Mouse (Mus musculus) intestine, postnatal 0 days (tissue): ENCODE results near the gene Gm11983. TPM values are rescaled to one million over a fixed set of nuclear protein-coding genes. Genes with fewer than 3 reads are reported as not detected.
"Not testable (repeated sequence)": the region's sequence is repeated elsewhere in the genome, so short reads cannot be mapped to it uniquely, and the experiment has no call there.

ENCODE experiments used
- ATAC-seq: fragments of 200-750 bp; cut with Nextera tagmentation; 2 replicates; pipeline ENCODE4 v1.8.0; 2017; ENCODE audit warnings: mild to moderate bottlenecking, moderate TSS enrichment, moderate library complexity
- H3K27ac ChIP-seq: fragments of 300-500 bp; sonication (generic); 2 replicates; pipeline ENCODE4 v1.5.1; 2014; ENCODE audit warnings: mild to moderate bottlenecking, low read depth, low read length, moderate library complexity
- H3K27me3 ChIP-seq: fragments of 300-500 bp; sonication (generic); replicated peaks from 2 replicates; pipeline ENCODE4 v1.6.1; 2014; ENCODE audit warnings: low read length, mixed read lengths; ENCODE audit not compliant: control insufficient read depth, insufficient read depth
- H3K36me3 ChIP-seq: fragments of 300-500 bp; sonication (generic); 2 replicates; pipeline ENCODE4 v1.6.1; 2014; ENCODE audit warnings: mild to moderate bottlenecking, moderate library complexity; ENCODE audit not compliant: control insufficient read depth, insufficient read depth
- H3K4me1 ChIP-seq: fragments of 300-500 bp; sonication (generic); replicated peaks from 2 replicates; pipeline ENCODE4 v1.6.1; 2014; ENCODE audit warnings: antibody characterized with exemption, low read length, mixed read lengths; ENCODE audit not compliant: control insufficient read depth, insufficient read depth
- H3K4me2 ChIP-seq: fragments of 300-500 bp; sonication (generic); replicated peaks from 2 replicates; pipeline ENCODE4 v1.6.1; 2014; ENCODE audit warnings: low read depth, mild to moderate bottlenecking, moderate library complexity
- H3K4me3 ChIP-seq: fragments of 300-500 bp; sonication (generic); 2 replicates; pipeline ENCODE4 v1.5.1; 2014; ENCODE audit warnings: low read depth, low read length
- H3K9ac ChIP-seq: fragments of 300-500 bp; sonication (generic); 2 replicates; pipeline ENCODE4 v1.6.1; 2014; ENCODE audit warnings: mild to moderate bottlenecking, low read depth, low read length
- H3K9me3 ChIP-seq: fragments of 300-500 bp; sonication (generic); 2 replicates; pipeline ENCODE4 v1.6.1; 2016; ENCODE audit warnings: mixed run types; ENCODE audit not compliant: control insufficient read depth
- CTCF ChIP-seq: sonication (generic); IDR thresholded peaks from 2 replicates; pipeline ENCODE4 v1.5.1; 2016; ENCODE audit warnings: low read depth, mild to moderate bottlenecking, control low read depth, antibody characterized with exemption, moderate library complexity
- WGBS: fragments of 180-500 bp; shearing (Covaris S2); extraction: QIAGEN DNeasy Blood & Tissue Kit; methylation state at CpG from one replicate; pipeline ENCODE4 v1.1.7; 2014; 5-methylcytosine and 5-hydroxymethylcytosine counted together
- polyA plus RNA-seq: library from polyadenylated mRNA; unstranded; fragments of >200 nt; fragmentation: Nextera tagmentation; extraction: Ambion mirVana; gene quantifications from 2 replicates; pipeline ENCODE4 v1.2.1, GENCODE M21; 2015

Gm11983 gene
- polyA plus RNA-seq, result not detected in 2 replicates

- Histone ChIP-seq H3K9ac (no peak within 1 kb of the TSS), H3K4me3 (no peak within 1 kb of the TSS), H3K4me1 (no peaks in the 10 kb centered on the region), H3K36me3 (no peaks in the 10 kb centered on the region), H3K4me2 (no peak within 1 kb of the TSS), H3K27me3 (no peaks in the 10 kb centered on the region), H3K9me3 (no peaks in the 10 kb centered on the region), H3K27ac (no peak within 1 kb of the TSS)
- no peak for TF ChIP-seq CTCF
- ATAC-seq, result no peak
- WGBS, result 89% methylated on average over 1 of the region's 1 CpGs
These were observed at the start of gene Gm11983 for GRCm38 (mm10) chr11:6837554-6837953. Gm11983 (minus strand) TSS chr11:6837654.

GRCm38 (mm10) chr11:6883045-6883444 lies 45.6 kb upstream of the Gm11983 start:
- not testable (repeated sequence) for H3K27ac ChIP-seq, H3K9me3 ChIP-seq, ATAC-seq, H3K27me3 ChIP-seq, H3K36me3 ChIP-seq, H3K4me2 ChIP-seq, H3K4me3 ChIP-seq, H3K9ac ChIP-seq, H3K4me1 ChIP-seq
- WGBS, result 88% methylated on average over 4 of the region's 4 CpGs

- no peak for ATAC-seq
- Histone ChIP-seq H3K4me3 (no peak overlapping the region), H3K27ac (no peak overlapping the region), H3K4me2 (no peak overlapping the region), H3K27me3 (no peaks in the 10 kb centered on the region), H3K36me3 (no peaks in the 10 kb centered on the region), H3K9me3 (no peaks in the 10 kb centered on the region), H3K4me1 (no peaks in the 10 kb centered on the region), H3K9ac (no peak overlapping the region)
- peak; percentile 58 for TF ChIP-seq CTCF
- WGBS, result 52% methylated on average over 5 of the region's 5 CpGs
These were observed 44.2 kb upstream of the Gm11983 start for GRCm38 (mm10) chr11:6881614-6882013.

GRCm38 (mm10) chr11:6877740-6878139 lies 40.3 kb upstream of the Gm11983 start:
- Histone ChIP-seq H3K36me3 (no peaks in the 10 kb centered on the region), H3K4me3 (no peak overlapping the region), H3K4me1 (no peaks in the 10 kb centered on the region), H3K4me2 (no peak overlapping the region), H3K9ac (no peak overlapping the region), H3K27me3 (no peaks in the 10 kb centered on the region), H3K9me3 (no peaks in the 10 kb centered on the region), H3K27ac (no peak overlapping the region)
- WGBS, result 70% methylated on average over 6 of the region's 6 CpGs
- no peak for TF ChIP-seq CTCF
- no peak for ATAC-seq

DNA sequence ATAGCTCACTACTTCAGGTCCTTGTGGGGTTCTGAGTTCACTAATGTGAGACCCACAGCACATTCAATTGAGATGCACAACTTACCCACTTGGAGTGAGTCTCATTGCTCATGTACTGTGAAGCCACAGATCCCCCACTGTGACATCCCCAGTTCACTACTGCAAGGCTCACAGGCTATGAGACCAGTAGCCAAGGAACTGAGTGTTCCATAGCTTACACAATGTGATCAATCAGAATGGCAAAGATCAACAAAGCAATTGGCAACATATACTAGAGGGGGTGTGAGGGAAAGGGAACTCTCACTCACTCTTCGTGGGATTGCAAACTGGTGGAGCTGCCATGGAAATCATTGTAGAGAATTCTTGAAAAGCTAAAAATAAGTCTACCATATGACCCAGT lies 33.5 kb upstream of the Gm11983 start:
- ATAC-seq, result no peak
- WGBS, result 76% methylated on average over 1 of the region's 1 CpGs
- Histone ChIP-seq H3K27ac (no peak overlapping the region), H3K4me2 (no peak overlapping the region), H3K36me3 (no peaks in the 10 kb centered on the region), H3K27me3 (no peaks in the 10 kb centered on the region), H3K9ac (no peak overlapping the region), H3K4me3 (no peak overlapping the region), H3K4me1 (no peaks in the 10 kb centered on the region), H3K9me3 (no peaks in the 10 kb centered on the region)
- TF ChIP-seq CTCF, result no peak

DNA sequence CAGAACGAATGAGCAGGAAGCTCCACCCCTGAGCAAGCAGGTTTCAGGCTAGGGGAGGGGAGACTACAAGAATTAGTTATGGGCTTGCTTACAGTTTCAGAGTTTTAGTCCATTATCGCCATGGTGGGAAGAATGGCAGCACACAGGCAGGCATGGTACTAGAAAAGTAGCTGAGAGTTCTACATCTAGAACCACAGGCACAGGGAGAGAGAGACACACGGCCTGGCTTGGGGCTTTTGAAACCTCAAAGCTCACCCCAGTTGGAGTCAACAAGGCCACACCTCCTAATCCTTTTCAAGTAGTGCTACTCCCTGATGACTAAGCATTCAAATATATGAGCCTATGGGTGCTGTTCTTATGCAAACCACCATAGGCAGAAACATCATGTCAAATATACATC lies 28.1 kb upstream of the Gm11983 start:
- TF ChIP-seq CTCF, result no peak
- Histone ChIP-seq H3K9me3 (no peaks in the 10 kb centered on the region), H3K27me3 (no peaks in the 10 kb centered on the region), H3K4me2 (no peak overlapping the region), H3K27ac (no peak overlapping the region), H3K4me1 (no peaks in the 10 kb centered on the region), H3K4me3 (no peak overlapping the region), H3K36me3 (no peaks in the 10 kb centered on the region), H3K9ac (no peak overlapping the region)
- ATAC-seq, result no peak
- 85% methylated on average over 3 of the region's 3 CpGs for WGBS

DNA sequence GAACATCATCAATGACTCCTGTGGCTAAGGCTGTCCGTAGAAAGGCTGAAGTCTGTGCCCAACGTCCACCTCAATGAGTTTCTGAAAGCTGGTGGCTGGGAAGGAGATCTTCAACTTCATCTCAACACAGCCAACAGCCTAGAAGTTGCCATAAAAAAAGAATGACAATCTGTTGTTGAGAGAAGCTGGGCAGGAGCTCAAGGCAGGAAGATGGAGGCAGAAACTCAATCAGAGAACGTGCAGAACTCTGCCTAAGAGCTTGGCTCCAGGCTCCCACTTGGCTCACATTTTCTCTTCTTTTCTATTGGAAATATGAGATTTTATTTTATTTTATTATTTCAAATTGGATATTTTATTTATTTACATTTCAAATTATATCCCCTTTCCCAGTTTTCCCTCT lies 24.7 kb upstream of the Gm11983 start:
- Histone ChIP-seq H3K9me3 (no peaks in the 10 kb centered on the region), H3K9ac (no peak overlapping the region), H3K4me2 (no peak overlapping the region), H3K4me1 (no peaks in the 10 kb centered on the region), H3K4me3 (no peak overlapping the region), H3K36me3 (no peaks in the 10 kb centered on the region), H3K27ac (no peak overlapping the region), H3K27me3 (no peaks in the 10 kb centered on the region)
- 80% methylated on average over 3 of the region's 3 CpGs for WGBS
- no peak for ATAC-seq
- TF ChIP-seq CTCF, result no peak
